Mouse (Mus musculus) limb, embryonic 12.5 days (tissue): Measurements from ENCODE around the gene Ppfibp1. TPM values are rescaled to one million over a fixed set of nuclear protein-coding genes. Genes with fewer than 3 reads are reported as not detected.
A peak's percentile ranks its signal among the peaks of the same experiment; 100 is the strongest.

Experiments used
- ATAC-seq: fragments of 200-750 bp; cut with Nextera tagmentation; 2 replicates; pipeline ENCODE4 v1.8.0; 2017; ENCODE audit warnings: low read depth, moderate TSS enrichment; ENCODE audit not compliant: insufficient number of reproducible peaks, insufficient read depth, low FRiP score, low TSS enrichment
- H3K27ac ChIP-seq: fragments of 300-500 bp; sonication (generic); 2 replicates; pipeline ENCODE4 v1.5.1; 2016; ENCODE audit warnings: mild to moderate bottlenecking, moderate library complexity
- H3K27me3 ChIP-seq: fragments of 300-500 bp; sonication (generic); 2 replicates; pipeline ENCODE4 v1.6.1; 2016; ENCODE audit warnings: mild to moderate bottlenecking, moderate library complexity
- H3K36me3 ChIP-seq: fragments of 300-500 bp; sonication (generic); 2 replicates; pipeline ENCODE4 v1.6.1; 2016; ENCODE audit warnings: mild to moderate bottlenecking, moderate library complexity
- H3K4me1 ChIP-seq: fragments of 300-500 bp; sonication (generic); replicated peaks from 2 replicates; pipeline ENCODE4 v1.6.1; 2016
- H3K4me2 ChIP-seq: fragments of 300-500 bp; sonication (generic); 2 replicates; pipeline ENCODE4 v1.6.1; 2016; ENCODE audit warnings: mild to moderate bottlenecking, moderate library complexity
- H3K4me3 ChIP-seq: fragments of 300-500 bp; sonication (generic); replicated peaks from 2 replicates; pipeline ENCODE4 v1.5.1; 2016; ENCODE audit warnings: mild to moderate bottlenecking
- H3K9ac ChIP-seq: fragments of 300-500 bp; sonication (generic); replicated peaks from 2 replicates; pipeline ENCODE4 v1.6.1; 2016; ENCODE audit warnings: mild to moderate bottlenecking, moderate library complexity
- H3K9me3 ChIP-seq: fragments of 300-500 bp; sonication (generic); 2 replicates; pipeline ENCODE4 v1.6.1; 2016; ENCODE audit warnings: mild to moderate bottlenecking, moderate library complexity
- WGBS: fragments of 180-500 bp; shearing (Covaris S2); methylation state at CpG from one replicate; pipeline ENCODE4 v1.1.7; 2016; 5-methylcytosine and 5-hydroxymethylcytosine counted together
- polyA plus RNA-seq: library from polyadenylated mRNA; unstranded; fragments of >200 nt; fragmentation: Nextera tagmentation; extraction: Ambion mirVana; gene quantifications from 2 replicates; pipeline ENCODE4 v1.2.1, GENCODE M21; 2016

Ppfibp1 gene
- polyA plus RNA-seq, 1 experiment from 2014 or later, result 61.0 TPM

- WGBS, result 82% methylated on average over 4 of the region's 4 CpGs
- Histone ChIP-seq H3K4me2 (no peak overlapping the region), H3K27me3 (no peaks in the 10 kb centered on the region), H3K4me3 (no peak overlapping the region), H3K36me3 (peaks cover 2% of the 10 kb centered on the region), H3K9ac (no peak overlapping the region), H3K4me1 (peaks cover 40% of the 10 kb centered on the region), H3K27ac (no peak overlapping the region), H3K9me3 (no peaks in the 10 kb centered on the region)
- no peak for ATAC-seq
Observed at GRCm38 (mm10) chr6:146944830-146945229, 56.5 kb downstream of the Ppfibp1 start.

GRCm38 (mm10) chr6:146946327-146947029 lies 58.2 kb downstream of the Ppfibp1 start:
- H3K27ac ChIP-seq, result no peak overlapping the region
- no peak overlapping the region for H3K9ac ChIP-seq
- no peak overlapping the region for H3K4me2 ChIP-seq
- no peak for ATAC-seq
- no peaks in the 10 kb centered on the region for H3K9me3 ChIP-seq
- no peaks in the 10 kb centered on the region for H3K36me3 ChIP-seq
- H3K4me3 ChIP-seq, result no peak overlapping the region
- H3K27me3 ChIP-seq, result no peaks in the 10 kb centered on the region
- WGBS, result 65% methylated on average over 6 of the region's 6 CpGs
- peaks cover 45% of the 10 kb centered on the region for H3K4me1 ChIP-seq

- no peak overlapping the region for H3K9ac ChIP-seq
- no peaks in the 10 kb centered on the region for H3K9me3 ChIP-seq
- no peaks in the 10 kb centered on the region for H3K36me3 ChIP-seq
- no peak overlapping the region for H3K4me3 ChIP-seq
- no peak overlapping the region for H3K27ac ChIP-seq
- no peak for ATAC-seq
- WGBS, result 77% methylated on average over 4 of the region's 4 CpGs
- H3K4me2 ChIP-seq, result no peak overlapping the region
- H3K4me1 ChIP-seq, result peaks cover 45% of the 10 kb centered on the region
- H3K27me3 ChIP-seq, result no peaks in the 10 kb centered on the region
Observed at GRCm38 (mm10) chr6:146947186-146947585, 58.9 kb downstream of the Ppfibp1 start.

- Histone ChIP-seq H3K27ac (no peak overlapping the region), H3K9ac (no peak overlapping the region), H3K27me3 (no peaks in the 10 kb centered on the region), H3K9me3 (no peaks in the 10 kb centered on the region), H3K4me3 (no peak overlapping the region), H3K36me3 (no peaks in the 10 kb centered on the region), H3K4me1 (peaks cover 44% of the 10 kb centered on the region), H3K4me2 (no peak overlapping the region)
- no peak for ATAC-seq
- WGBS, result 77% methylated on average over 10 of the region's 10 CpGs
Observed at GRCm38 (mm10) chr6:146949682-146950453, 61.6 kb downstream of the Ppfibp1 start.

- Histone ChIP-seq H3K4me3 (no peak overlapping the region), H3K9ac (no peak overlapping the region), H3K27me3 (no peaks in the 10 kb centered on the region), H3K9me3 (no peaks in the 10 kb centered on the region), H3K4me2 (no peak overlapping the region), H3K36me3 (no peaks in the 10 kb centered on the region), H3K27ac (no peak overlapping the region), H3K4me1 (peaks cover 40% of the 10 kb centered on the region)
- 33% methylated on average over 1 of the region's 1 CpGs for WGBS
- no peak for ATAC-seq
Observed at GRCm38 (mm10) chr6:146950454-146950832, 62.2 kb downstream of the Ppfibp1 start.

GRCm38 (mm10) chr6:146954258-146954657 lies 66.0 kb downstream of the Ppfibp1 start, which contains the start of gene 1700034J05Rik:
1700034J05Rik (minus strand) TSS chr6:146954422.
- Histone ChIP-seq H3K36me3 (no peaks in the 10 kb centered on the region), H3K9me3 (no peaks in the 10 kb centered on the region), H3K4me2 (no peak within 1 kb of the TSS), H3K4me1 (peaks cover 8% of the 10 kb centered on the region; the same call in 1 of the 2 replicates), H3K27ac (no peak within 1 kb of the TSS), H3K4me3 (no peak within 1 kb of the TSS), H3K27me3 (no peaks in the 10 kb centered on the region), H3K9ac (no peak within 1 kb of the TSS)
- 84% methylated on average over 1 of the region's 1 CpGs for WGBS
- ATAC-seq, result no peak

- Histone ChIP-seq H3K27ac (0 out of 2 replicates have a peak overlapping the region, but pooled peaks have one; percentile 13), H3K4me2 (no peak overlapping the region), H3K4me1 (peaks cover 15% of the 10 kb centered on the region), H3K9ac (no peak overlapping the region), H3K4me3 (no peak overlapping the region), H3K36me3 (no peaks in the 10 kb centered on the region), H3K9me3 (no peaks in the 10 kb centered on the region), H3K27me3 (no peaks in the 10 kb centered on the region)
- no peak for ATAC-seq
- WGBS, result 83% methylated on average over 1 of the region's 1 CpGs
Observed at GRCm38 (mm10) chr6:146955475-146955874, 67.2 kb downstream of the Ppfibp1 start.

GRCm38 (mm10) chr6:146955896-146956295 lies 67.6 kb downstream of the Ppfibp1 start:
- no peak overlapping the region for H3K9ac ChIP-seq
- peaks cover 18% of the 10 kb centered on the region for H3K4me1 ChIP-seq
- H3K4me2 ChIP-seq, result no peak overlapping the region
- H3K27ac ChIP-seq, result 0 out of 2 replicates have a peak overlapping the region, but pooled peaks have one; percentile 13
- no peak overlapping the region for H3K4me3 ChIP-seq
- no peaks in the 10 kb centered on the region for H3K36me3 ChIP-seq
- peak; percentile 59; the same call in 1 of the 2 replicates for ATAC-seq
- no peaks in the 10 kb centered on the region for H3K9me3 ChIP-seq
- no peaks in the 10 kb centered on the region for H3K27me3 ChIP-seq
- WGBS, result 69% methylated on average over 12 of the region's 12 CpGs

GRCm38 (mm10) chr6:146956961-146957360 lies 68.7 kb downstream of the Ppfibp1 start:
- no peak for ATAC-seq
- WGBS, result 96% methylated on average over 1 of the region's 1 CpGs
- H3K36me3 ChIP-seq, result no peaks in the 10 kb centered on the region

GRCm38 (mm10) chr6:146958694-146959093 lies 70.4 kb downstream of the Ppfibp1 start:
- Histone ChIP-seq H3K4me3 (no peak overlapping the region), H3K36me3 (no peaks in the 10 kb centered on the region; the same call in 1 of the 2 replicates), H3K27ac (no peak overlapping the region), H3K4me2 (no peak overlapping the region), H3K4me1 (peaks cover 30% of the 10 kb centered on the region), H3K27me3 (no peaks in the 10 kb centered on the region), H3K9ac (no peak overlapping the region), H3K9me3 (no peaks in the 10 kb centered on the region)
- WGBS, result 70% methylated on average over 1 of the region's 1 CpGs
- ATAC-seq, result no peak

More at GRCm38 (mm10) chr6:146956961-146957360, 68.7 kb downstream of the Ppfibp1 start:
- no peak overlapping the region for H3K4me3 ChIP-seq
- H3K9ac ChIP-seq, result no peak overlapping the region
- no peaks in the 10 kb centered on the region for H3K9me3 ChIP-seq
- H3K27me3 ChIP-seq, result no peaks in the 10 kb centered on the region
- H3K4me1 ChIP-seq, result peaks cover 27% of the 10 kb centered on the region
- no peak overlapping the region for H3K4me2 ChIP-seq
- H3K27ac ChIP-seq, result no peak overlapping the region

GRCm38 (mm10) chr6:146959908-146960680 lies 71.8 kb downstream of the Ppfibp1 start:
- no peaks in the 10 kb centered on the region; the same call in 1 of the 2 replicates for H3K36me3 ChIP-seq
- peaks cover 30% of the 10 kb centered on the region for H3K4me1 ChIP-seq
- H3K27ac ChIP-seq, result no peak overlapping the region
- no peaks in the 10 kb centered on the region for H3K27me3 ChIP-seq
- no peak for ATAC-seq
- no peak overlapping the region for H3K9ac ChIP-seq
- H3K4me3 ChIP-seq, result no peak overlapping the region
- WGBS, result 63% methylated on average over 9 of the region's 9 CpGs
- no peak overlapping the region for H3K4me2 ChIP-seq
- no peaks in the 10 kb centered on the region for H3K9me3 ChIP-seq
